Mouse (Mus musculus) MN1 (cell line): Measurements from ENCODE around the gene Ifnar2.
"Not testable (repeated sequence)": the region's sequence is repeated elsewhere in the genome, so short reads cannot be mapped to it uniquely, and the experiment has no call there.

Experiments used
- DNase-seq: peaks from one replicate; pipeline ENCODE4 v3.0.0-alpha.2; 2016; ENCODE audit warnings: low spot score

The Ifnar2 gene

DNA sequence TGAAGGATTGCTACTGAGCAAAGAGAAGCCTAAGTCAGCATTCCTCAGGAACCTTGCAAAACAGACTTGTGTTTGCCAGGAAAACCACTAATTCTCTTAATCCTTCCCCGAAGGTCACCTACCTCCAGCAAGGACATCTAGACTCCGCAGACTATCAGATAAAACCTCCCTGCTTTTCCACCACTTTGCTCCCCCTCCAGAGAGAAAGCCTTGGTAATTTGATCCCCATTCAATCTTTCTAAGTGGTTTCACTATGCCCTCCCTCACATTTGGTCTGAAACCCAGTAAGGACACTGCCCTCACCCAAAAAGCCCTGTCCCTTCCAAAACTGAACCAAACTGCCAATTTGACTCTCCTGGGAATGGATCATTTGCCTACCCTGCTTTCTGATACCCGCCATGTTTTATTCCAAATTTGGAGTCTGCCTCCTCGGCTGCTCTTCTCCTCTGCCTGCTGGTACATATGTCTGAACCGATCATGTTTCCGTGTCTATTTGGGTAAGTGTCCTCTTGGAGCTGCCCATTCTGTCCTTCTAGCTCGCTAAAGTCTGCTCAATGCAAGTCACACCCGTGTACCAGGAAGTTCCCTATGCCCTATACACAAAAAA lies 55.8 kb downstream of the Ifnar2 start:
- DNase-seq, result no peak

DNA sequence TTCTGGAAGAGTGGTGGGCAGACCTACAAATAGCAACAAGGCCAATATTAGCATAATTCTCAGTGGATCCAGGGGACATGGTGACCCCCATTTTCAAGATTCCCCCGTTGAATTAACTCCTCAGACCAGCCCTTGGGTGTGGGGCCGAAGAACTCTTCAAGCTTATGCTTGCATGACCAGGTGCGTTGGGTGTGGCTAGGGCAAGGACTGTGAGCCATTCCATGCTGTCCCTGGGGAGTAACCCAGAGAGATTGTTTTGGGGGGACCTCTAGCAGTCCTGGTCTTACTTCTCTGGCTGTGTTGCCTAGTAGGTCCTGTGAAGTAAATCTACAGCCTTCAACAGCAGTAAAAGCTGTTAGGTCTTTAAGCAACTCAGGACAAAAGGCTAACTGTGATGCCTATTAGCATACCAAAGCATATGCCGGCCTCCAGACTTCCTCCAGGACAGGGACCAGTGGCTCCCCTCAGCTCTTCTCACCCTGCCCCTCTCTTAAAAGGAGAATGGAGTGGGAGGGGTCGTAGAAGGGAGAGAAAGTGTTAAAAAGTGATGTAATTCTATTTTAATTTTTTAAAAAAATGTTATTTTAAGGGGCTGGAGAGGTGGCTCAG lies 60.2 kb downstream of the Ifnar2 start:
- no peak for DNase-seq

- no peak for DNase-seq
Measured at GRCm38 (mm10) chr16:91433329-91433933, 60.8 kb downstream of the Ifnar2 start.

DNA sequence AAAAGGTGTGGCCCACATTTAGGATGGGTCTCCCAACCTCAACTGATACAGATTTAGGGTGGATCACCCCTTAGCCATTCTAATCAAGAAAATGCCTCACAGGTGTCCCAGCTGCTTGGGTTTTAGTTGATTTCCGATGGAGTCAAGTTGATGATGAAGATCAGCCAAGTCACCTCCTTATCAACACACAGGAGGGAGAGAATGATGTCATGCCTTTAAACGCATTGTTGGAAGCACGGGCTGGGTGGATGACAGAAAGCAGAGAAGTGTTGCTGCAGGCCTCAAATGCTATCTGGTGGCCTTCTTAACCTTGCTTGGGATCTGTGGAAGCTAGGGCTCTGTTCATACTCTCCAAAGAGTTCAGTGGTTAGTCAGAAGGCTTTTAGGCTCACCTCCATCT lies 61.5 kb downstream of the Ifnar2 start:
- no peak for DNase-seq

DNA sequence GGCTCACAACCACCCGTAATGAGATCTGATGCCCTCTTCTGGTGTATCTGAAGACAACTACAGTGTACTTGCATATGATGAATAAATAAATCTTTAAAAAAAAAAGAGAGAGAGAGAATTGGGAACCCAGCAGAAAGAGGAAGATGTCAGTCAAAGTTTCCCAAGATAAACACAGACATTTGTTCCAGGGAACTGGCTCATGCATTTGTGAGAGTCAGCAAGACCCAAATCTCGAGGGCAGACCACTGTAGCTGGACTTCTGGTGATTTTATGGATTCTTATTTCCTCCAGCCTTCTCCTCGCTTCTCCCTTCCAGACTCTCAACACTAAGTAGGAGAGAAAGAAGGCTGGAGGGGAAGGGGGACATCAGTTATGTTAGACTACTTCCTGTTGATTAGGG lies 65.5 kb downstream of the Ifnar2 start:
- no peak for DNase-seq

GRCm38 (mm10) chr16:91438599-91438998 lies 66.0 kb downstream of the Ifnar2 start:
- not testable (repeated sequence) for DNase-seq

DNA sequence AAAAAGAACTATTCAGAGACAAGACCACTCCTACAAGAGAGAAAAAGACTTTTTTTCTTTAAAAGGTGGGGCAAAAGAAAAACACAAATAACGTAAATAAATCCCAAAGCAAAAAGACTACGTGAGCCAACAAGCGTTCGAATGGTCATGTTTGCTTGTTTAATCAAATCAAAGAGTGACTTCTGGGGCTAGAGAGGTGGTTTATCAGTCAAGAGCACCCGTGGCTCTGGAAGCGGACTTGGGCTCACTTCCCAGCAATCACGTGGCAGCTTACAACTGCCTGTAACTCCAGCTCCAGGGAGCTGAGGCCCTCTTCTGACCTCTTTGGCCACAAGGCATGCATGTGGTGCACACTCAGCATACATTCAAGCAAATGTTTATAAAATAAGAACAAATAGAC lies 68.8 kb downstream of the Ifnar2 start:
- peak; percentile 45 for DNase-seq

- no peak for DNase-seq
Measured at GRCm38 (mm10) chr16:91441811-91442240, 69.2 kb downstream of the Ifnar2 start.

DNA sequence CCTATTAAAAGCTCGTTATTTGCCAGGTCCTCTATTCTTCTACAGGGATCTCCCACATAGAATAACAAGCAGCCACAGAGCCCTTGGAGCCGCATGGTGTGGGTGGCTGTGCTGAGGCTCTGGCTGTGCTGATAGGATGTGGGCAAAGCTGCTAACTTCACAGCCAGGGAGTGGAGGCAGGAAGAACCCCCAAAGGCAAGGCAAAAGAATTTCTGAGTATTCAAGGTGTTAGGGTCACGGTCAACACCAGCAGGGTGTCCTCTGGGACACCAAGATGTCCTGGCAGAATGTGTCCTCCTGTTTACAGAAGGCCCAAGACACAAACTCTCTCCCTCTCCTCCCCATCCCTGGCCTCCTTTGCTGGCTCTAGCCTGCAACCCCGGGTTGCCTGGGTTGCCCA lies 69.9 kb downstream of the Ifnar2 start:
- no peak for DNase-seq

- no peak for DNase-seq
Measured at GRCm38 (mm10) chr16:91443211-91443611, 70.6 kb downstream of the Ifnar2 start.

GRCm38 (mm10) chr16:91444847-91445246 lies 72.3 kb downstream of the Ifnar2 start:
- no peak for DNase-seq

DNA sequence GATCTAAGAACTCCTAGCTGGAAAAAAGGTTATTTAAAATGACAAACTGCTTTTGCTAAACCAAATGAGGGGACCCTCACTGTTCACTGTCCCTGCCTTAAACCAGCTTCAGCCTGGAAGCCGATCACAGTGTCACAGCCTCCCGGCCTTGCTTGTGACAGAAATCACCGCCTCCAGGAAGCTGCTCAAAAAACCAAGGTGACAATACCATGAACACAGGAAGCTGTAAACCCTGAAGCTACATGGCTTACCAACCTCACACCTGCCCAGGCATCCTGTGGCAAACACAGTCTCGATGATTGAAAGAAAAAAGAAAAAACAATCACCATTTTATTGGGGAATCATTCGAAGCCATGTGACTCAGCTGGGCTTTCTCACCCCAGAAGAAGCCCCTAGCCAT lies 73.0 kb downstream of the Ifnar2 start:
- no peak for DNase-seq

DNA sequence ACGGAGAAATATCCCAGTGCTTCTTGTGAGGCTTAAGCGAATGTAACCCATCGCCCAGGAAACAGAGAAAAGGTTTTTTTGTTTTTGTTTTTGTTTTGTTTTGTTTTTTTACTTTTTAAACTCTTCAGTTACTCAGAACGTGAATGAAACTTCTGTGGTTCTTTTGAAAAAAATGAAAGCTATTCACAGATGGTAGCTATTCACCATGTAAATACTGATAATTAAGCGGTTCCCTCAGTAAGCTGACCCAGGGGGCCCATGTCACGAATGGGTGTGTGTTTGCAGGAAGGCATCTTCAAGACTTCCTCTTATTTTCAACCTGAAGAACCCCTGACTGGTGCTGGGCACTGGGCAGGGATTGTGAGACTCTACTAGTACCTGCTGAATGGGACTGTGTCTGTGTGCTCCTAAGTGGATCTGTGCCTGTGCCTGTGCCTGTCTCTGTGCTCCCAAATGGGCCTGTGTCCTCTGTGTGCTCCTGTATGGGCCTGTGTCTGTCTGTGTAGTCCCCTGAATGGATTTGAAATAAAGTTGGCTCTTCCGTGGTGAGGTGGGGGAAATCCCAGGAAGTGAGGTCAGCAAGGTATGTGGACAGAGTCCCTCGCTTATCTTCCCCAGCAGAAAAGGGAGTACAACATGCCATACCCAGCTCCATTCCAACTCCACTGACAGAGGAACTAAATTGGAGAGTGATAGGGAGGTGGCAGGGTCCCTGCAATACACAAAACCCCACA lies 74.4 kb downstream of the Ifnar2 start:
- no peak for DNase-seq

- no peak for DNase-seq
Measured at GRCm38 (mm10) chr16:91447512-91447900, 74.9 kb downstream of the Ifnar2 start.

GRCm38 (mm10) chr16:91448088-91448487 lies 75.5 kb downstream of the Ifnar2 start:
- no peak for DNase-seq

DNA sequence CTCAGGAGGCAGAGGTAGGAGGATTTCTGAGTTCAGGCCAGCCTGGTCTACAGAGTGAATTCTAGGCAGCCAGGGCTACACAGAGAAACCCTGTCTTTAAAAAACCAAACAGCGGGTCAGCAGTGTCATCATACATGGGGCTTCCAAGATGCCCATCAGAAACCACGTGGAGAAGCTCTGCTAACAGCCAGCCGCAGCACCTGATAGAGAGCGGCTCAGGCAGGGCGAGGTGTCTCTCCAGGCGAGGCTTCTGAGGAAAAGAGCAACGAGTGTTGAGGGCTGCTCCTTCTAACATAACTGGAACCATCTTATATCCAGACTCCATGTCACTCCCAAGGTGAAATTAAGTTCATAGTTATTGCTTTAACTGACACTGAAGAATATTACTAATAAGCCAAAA lies 76.3 kb downstream of the Ifnar2 start:
- no peak for DNase-seq

- no peak for DNase-seq
Measured at GRCm38 (mm10) chr16:91450137-91451064, 77.8 kb downstream of the Ifnar2 start.

GRCm38 (mm10) chr16:91451949-91452348 lies 79.4 kb downstream of the Ifnar2 start:
- no peak for DNase-seq

DNA sequence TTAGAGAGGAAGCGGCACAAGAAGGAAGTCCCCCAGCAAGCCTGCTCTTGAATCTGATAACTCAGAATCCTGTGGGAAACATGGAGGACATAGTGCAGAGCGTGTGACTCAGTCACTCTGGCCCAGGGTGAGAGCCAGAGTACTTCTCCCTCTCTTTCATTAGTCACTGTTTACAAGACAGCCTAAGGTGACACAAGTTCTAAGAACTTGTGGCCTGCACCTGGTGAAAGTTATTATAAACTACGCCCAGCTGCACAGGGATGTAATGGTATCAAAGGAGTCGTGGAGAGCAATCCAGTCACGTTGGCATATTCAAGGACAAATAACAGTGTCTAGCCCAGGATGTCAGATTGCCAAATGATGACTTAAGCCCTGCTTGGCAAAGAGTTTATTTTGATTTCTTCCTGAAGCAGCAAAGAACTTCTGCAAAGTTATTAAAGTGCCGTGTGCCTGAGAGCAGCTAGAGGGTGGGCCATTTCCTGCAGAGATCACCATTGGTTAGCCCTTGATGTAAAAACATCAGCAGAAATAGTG lies 79.8 kb downstream of the Ifnar2 start:
- DNase-seq, result no peak
